Mouse (Mus musculus) testis, adult 2 months (tissue): ENCODE results near the gene Ankrd45.

Experiments
- CTCF ChIP-seq: fragments of 200-500 bp; IDR thresholded peaks from 2 replicates; pipeline ENCODE4 v1.5.1; 2012; ENCODE audit warnings: low read depth, mild to moderate bottlenecking, inconsistent platforms, low read length, moderate library complexity; ENCODE audit not compliant: control insufficient read depth, insufficient read depth, insufficient replicate concordance
- POLR2A ChIP-seq: fragments of 200-500 bp; IDR thresholded peaks from 2 replicates; pipeline ENCODE4 v1.6.1; 2012; ENCODE audit warnings: low read depth, mild to moderate bottlenecking, inconsistent platforms, low read length, moderate library complexity; ENCODE audit not compliant: control insufficient read depth

DNA sequence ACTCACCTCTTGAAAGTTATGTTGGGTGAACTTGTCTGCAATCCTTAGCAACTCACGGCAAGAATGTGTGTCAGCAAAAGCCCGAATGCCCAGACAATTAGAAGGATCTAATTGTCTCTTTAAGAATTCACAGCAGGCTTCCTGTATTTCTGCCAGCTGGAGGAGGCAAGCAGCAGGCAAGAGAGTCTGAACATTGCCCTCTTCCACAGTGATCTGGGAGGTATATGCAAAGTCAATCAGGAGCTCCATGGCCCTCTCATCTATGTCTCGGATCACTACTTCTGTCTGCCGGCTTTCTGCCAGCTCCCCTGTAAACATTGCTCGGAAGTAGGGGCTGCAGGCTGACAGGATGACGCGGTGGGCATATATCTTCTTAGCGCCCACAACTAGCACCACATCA lies 33.3 kb upstream of the Ankrd45 start:
- TF ChIP-seq CTCF (no peak), POLR2A (no peak)
